ENCODE assay signal across 8 mouse cellular contexts in the genomic region with DNA sequence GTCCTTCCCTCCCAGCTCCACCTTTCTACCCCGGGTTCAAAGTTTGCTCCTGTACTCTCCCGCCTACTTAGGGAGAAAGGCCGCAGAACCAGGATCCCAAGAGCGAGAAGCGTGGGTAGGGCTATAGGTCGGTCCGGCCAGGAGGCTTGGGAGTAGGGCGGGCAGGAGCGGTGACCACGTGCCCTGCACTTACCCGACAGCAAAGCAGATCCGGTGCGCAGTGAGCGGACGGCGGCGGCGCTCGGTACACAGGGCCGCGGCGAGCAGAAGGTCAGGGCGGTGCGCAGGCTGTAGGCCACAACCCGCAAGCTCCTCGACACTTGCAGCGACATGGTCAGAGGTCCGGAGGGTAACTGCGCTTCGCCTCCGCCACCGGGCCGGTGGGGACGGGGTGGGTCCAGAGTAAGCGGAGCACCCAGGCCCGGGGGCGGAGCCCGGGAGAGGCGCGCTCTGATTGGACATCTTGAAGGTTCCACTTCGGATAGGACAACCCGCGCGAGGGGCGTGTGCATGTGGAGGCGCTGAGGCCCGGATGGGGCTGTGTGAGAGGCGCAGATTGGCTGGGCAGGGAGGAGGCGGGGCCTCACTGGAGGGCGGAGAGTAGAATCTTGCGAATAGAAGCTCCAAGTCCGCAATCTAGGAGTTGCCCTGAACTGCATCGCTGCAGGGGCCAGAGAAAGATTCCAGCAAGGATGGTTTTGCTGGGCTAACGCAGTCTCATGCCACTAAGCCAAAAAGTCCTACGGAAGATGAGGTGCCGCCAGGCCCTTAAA. TPM values are rescaled to one million over a fixed set of nuclear protein-coding genes. Genes with fewer than 3 reads are reported as not detected.
DNase-seq lines count a peak whose midpoint lies in the region; ATAC-seq and TF ChIP-seq lines count a peak whose summit lies in the region.

A gene (minus strand): TSS at position 443 of the 773 bp plus-strand sequence.

- TF ChIP-seq POLR2A in bone marrow macrophage, adult 2 months (IDR thresholded peaks at IDR 0.05; ENCODE audit: borderline replicate concordance, low read depth, low read length), result peak; percentile 89; the same call in 1 of the 2 replicates
- peak; percentile 92 for TF ChIP-seq POLR2A in embryonic fibroblast, embryonic 13.5 days (IDR thresholded peaks at IDR 0.05; ENCODE audit: low read depth, low read length)

- H3K9me3 ChIP-seq in kidney, embryonic 14.5 days (ENCODE audit: control insufficient read depth, low read length), result no peaks in the 10 kb centered on the region
- H3K9me3 ChIP-seq in limb, embryonic 15.5 days, result no peaks in the 10 kb centered on the region

- DNase-seq in A20 (ENCODE audit: low read depth, low spot score), result peak; percentile 99
- DNase-seq in heart, adult 9 months (ENCODE audit: low spot score in 2 of 2), result peak; percentile 99
- DNase-seq in monocyte, adult 2 months (ENCODE audit: low read depth in 1 of 2, low spot score in 2 of 2), result peak; percentile 95
- DNase-seq in spleen, postnatal 36 days (ENCODE audit: low spot score in 2 of 2), result peak; percentile 98 to 99

- H3K9ac ChIP-seq in kidney, embryonic 14.5 days (ENCODE audit: low read depth, low read length), result peak within 1 kb of the TSS; percentile 74
- peak within 1 kb of the TSS; percentile 54 for H3K9ac ChIP-seq in limb, embryonic 15.5 days

- H3K36me3 ChIP-seq in kidney, embryonic 14.5 days (ENCODE audit: control insufficient read depth, insufficient read depth, low read length), result peaks cover 6% of the 10 kb centered on the region; the same call in 1 of the 2 replicates
- no peaks in the 10 kb centered on the region for H3K36me3 ChIP-seq in limb, embryonic 15.5 days

- peak within 1 kb of the TSS; percentile 48 for H3K27ac ChIP-seq in bone marrow macrophage, adult 2 months (ENCODE audit: insufficient read depth, low read depth, low read length)
- peak within 1 kb of the TSS; percentile 41 for H3K27ac ChIP-seq in embryonic fibroblast, embryonic 13.5 days (ENCODE audit: insufficient read depth, low read length)
- H3K27ac ChIP-seq in kidney, embryonic 14.5 days (ENCODE audit: low read depth, low read length), result peak within 1 kb of the TSS; percentile 60
- peak within 1 kb of the TSS; percentile 76 for H3K27ac ChIP-seq in limb, embryonic 15.5 days

- no peaks in the 10 kb centered on the region for H3K27me3 ChIP-seq in kidney, embryonic 14.5 days (ENCODE audit: control insufficient read depth, insufficient read depth, low read length)
- H3K27me3 ChIP-seq in limb, embryonic 15.5 days, result no peaks in the 10 kb centered on the region

- no peak for TF ChIP-seq CTCF in bone marrow macrophage, adult 2 months (IDR thresholded peaks at IDR 0.05; ENCODE audit: low read depth, low read length)
- no peak for TF ChIP-seq CTCF in embryonic fibroblast, embryonic 13.5 days (IDR thresholded peaks at IDR 0.05; ENCODE audit: borderline replicate concordance, insufficient read depth, low read length)

- peak; percentile 100 for ATAC-seq in kidney, embryonic 14.5 days (ENCODE audit: low FRiP score, low TSS enrichment)
- ATAC-seq in limb, embryonic 15.5 days (ENCODE audit: insufficient number of reproducible peaks, low FRiP score, low TSS enrichment, low read depth), result peak; percentile 100

- peak within 1 kb of the TSS; percentile 89 for H3K4me3 ChIP-seq in bone marrow macrophage, adult 2 months (ENCODE audit: insufficient read depth, low read length)
- peak within 1 kb of the TSS; percentile 85 for H3K4me3 ChIP-seq in embryonic fibroblast, embryonic 13.5 days (ENCODE audit: insufficient read depth, low read length)
- H3K4me3 ChIP-seq in kidney, embryonic 14.5 days (ENCODE audit: low read length), result peak within 1 kb of the TSS; percentile 74
- H3K4me3 ChIP-seq in limb, embryonic 15.5 days, result peak within 1 kb of the TSS; percentile 58

- WGBS in kidney, embryonic 14.5 days, result under 1% methylated on average over 56 of the region's 56 CpGs
- under 1% methylated on average over 56 of the region's 56 CpGs for WGBS in limb, embryonic 15.5 days

- H3K4me1 ChIP-seq in bone marrow macrophage, adult 2 months (ENCODE audit: control insufficient read depth, insufficient read depth, low read length), result peaks cover 9% of the 10 kb centered on the region
- peaks cover 3% of the 10 kb centered on the region; the same call in 1 of the 2 replicates for H3K4me1 ChIP-seq in embryonic fibroblast, embryonic 13.5 days (ENCODE audit: control insufficient read depth, insufficient read depth, low read length)
- H3K4me1 ChIP-seq in kidney, embryonic 14.5 days (ENCODE audit: control insufficient read depth, insufficient read depth, low read length), result peaks cover 5% of the 10 kb centered on the region; the same call in 1 of the 2 replicates
- H3K4me1 ChIP-seq in limb, embryonic 15.5 days, result peaks cover 10% of the 10 kb centered on the region

- peak within 1 kb of the TSS; percentile 94 for H3K4me2 ChIP-seq in kidney, embryonic 14.5 days (replicated peaks; ENCODE audit: low read depth, low read length)
- peak within 1 kb of the TSS; percentile 89 for H3K4me2 ChIP-seq in limb, embryonic 15.5 days

RNA-seq across cellular contexts. Expression of the gene that starts here (rescaled TPM):
- polyA plus RNA-seq in bone marrow macrophage, adult 2 months (2012; ENCODE audit: insufficient read depth, insufficient read length, missing spikeins), result 21.5 and 22.6 TPM in 2 replicates
- 67.7 and 74.7 TPM in 2 replicates for polyA plus RNA-seq in embryonic fibroblast, embryonic 13.5 days (2011; ENCODE audit: insufficient read length, low read depth, missing spikeins)
- polyA plus RNA-seq in kidney, embryonic 14.5 days (2014; fragmentation: Nextera tagmentation; extraction: Ambion mirVana), result 182 and 198 TPM in 2 replicates
- 95.5 and 97.2 TPM in 2 replicates for polyA plus RNA-seq in limb, embryonic 15.5 days (2015; fragmentation: Nextera tagmentation; extraction: Ambion mirVana)

Comparison
In these comparisons a context has a peak if more than half of its experiments do, and no peak if none do; other contexts are left out.
1. Peak in every context shown above with its lines: DNase-seq, ATAC-seq, H3K4me3 ChIP-seq and H3K27ac ChIP-seq.